Mouse (Mus musculus) kidney, adult 18-20 months (tissue): ENCODE measurements at regions not wholly inside any gene's neighbourhood (a gene's known extent, or its start where the extent isn't known, plus 50 kb on each side); places are given as distances from the start of the nearest gene placed in this dataset.

Experiments used
- DNase-seq: peaks from one replicate; pipeline ENCODE4 v3.0.0; 2021

GRCm38 (mm10) chr2:178954420-178955067 is 487.7 kb upstream of the Cdh4 start:
- no peak for DNase-seq

- DNase-seq, result no peak
Measured at GRCm38 (mm10) chr2:178958829-178959228, 483.4 kb upstream of the Cdh4 start.

- no peak for DNase-seq
Measured at GRCm38 (mm10) chr2:178959603-178960002, 482.6 kb upstream of the Cdh4 start.

- no peak for DNase-seq
Measured at GRCm38 (mm10) chr2:178967584-178968365, 474.5 kb upstream of the Cdh4 start.

- DNase-seq, result no peak
Measured at GRCm38 (mm10) chr2:178969732-178970131, 472.5 kb upstream of the Cdh4 start.

GRCm38 (mm10) chr2:178975366-178975765 is 466.9 kb upstream of the Cdh4 start:
- DNase-seq, result no peak

- no peak for DNase-seq
Measured at GRCm38 (mm10) chr2:178976046-178976445, 466.2 kb upstream of the Cdh4 start.

- DNase-seq, result no peak
Measured at GRCm38 (mm10) chr2:178976495-178976894, 465.7 kb upstream of the Cdh4 start.

GRCm38 (mm10) chr2:178979451-178979850 is 462.8 kb upstream of the Cdh4 start:
- DNase-seq, result no peak

- no peak for DNase-seq
Measured at GRCm38 (mm10) chr2:178981736-178982502, 460.3 kb upstream of the Cdh4 start.

GRCm38 (mm10) chr2:178983801-178984200 is 458.4 kb upstream of the Cdh4 start:
- no peak for DNase-seq

GRCm38 (mm10) chr2:178987935-178988334 is 454.3 kb upstream of the Cdh4 start:
- DNase-seq, result no peak

- DNase-seq, result no peak
Measured at GRCm38 (mm10) chr2:178989291-178989690, 452.9 kb upstream of the Cdh4 start.

GRCm38 (mm10) chr2:178989784-178990183 is 452.4 kb upstream of the Cdh4 start:
- DNase-seq, result no peak

GRCm38 (mm10) chr2:178990959-178991358 is 451.3 kb upstream of the Cdh4 start:
- DNase-seq, result no peak

GRCm38 (mm10) chr2:178992334-178993116 is 449.7 kb upstream of the Cdh4 start:
- no peak for DNase-seq

- DNase-seq, result no peak
Measured at GRCm38 (mm10) chr2:178997921-178998320, 444.3 kb upstream of the Cdh4 start.

GRCm38 (mm10) chr2:179000448-179001081 is 441.7 kb upstream of the Cdh4 start:
- DNase-seq, result no peak

- DNase-seq, result no peak
Measured at GRCm38 (mm10) chr2:179007766-179008165, 434.5 kb upstream of the Cdh4 start.

GRCm38 (mm10) chr2:179013891-179014593 is 428.2 kb upstream of the Cdh4 start:
- no peak for DNase-seq

GRCm38 (mm10) chr2:179022675-179023194 is 419.5 kb upstream of the Cdh4 start:
- no peak for DNase-seq
